Mouse (Mus musculus) ZHBTc4 (cell line): ENCODE measurements at regions not wholly inside any gene's neighbourhood (a gene's known extent, or its start where the extent isn't known, plus 50 kb on each side); places are given as distances from the start of the nearest gene placed in this dataset.
A peak's percentile ranks its signal among the peaks of the same experiment; 100 is the strongest.

ENCODE experiments used
- DNase-seq: peaks from one replicate; pipeline ENCODE4 v3.0.0-alpha.2; 2011; ENCODE audit warnings: low read depth, low spot score

DNA sequence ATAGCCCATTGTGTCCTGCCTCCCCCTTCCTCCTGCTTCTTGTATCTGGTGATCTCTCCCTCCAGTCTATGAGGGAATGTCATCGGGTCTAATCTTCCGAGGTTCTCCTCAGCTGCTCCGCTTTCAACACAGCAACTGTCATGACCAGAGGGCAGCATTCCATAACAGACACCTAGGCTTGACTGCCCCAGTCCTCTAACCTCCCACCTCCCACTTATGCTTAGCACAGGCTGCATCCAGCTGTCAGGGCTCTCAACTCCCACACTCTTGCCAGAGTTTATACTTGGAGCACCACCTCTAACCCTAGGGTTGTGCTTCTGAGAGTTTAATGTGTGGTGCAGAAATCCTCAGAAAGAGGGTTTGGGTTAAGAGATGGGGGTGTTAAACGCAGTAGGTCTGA is 137.9 kb upstream of the Rbms1 start:
- no peak for DNase-seq

DNA sequence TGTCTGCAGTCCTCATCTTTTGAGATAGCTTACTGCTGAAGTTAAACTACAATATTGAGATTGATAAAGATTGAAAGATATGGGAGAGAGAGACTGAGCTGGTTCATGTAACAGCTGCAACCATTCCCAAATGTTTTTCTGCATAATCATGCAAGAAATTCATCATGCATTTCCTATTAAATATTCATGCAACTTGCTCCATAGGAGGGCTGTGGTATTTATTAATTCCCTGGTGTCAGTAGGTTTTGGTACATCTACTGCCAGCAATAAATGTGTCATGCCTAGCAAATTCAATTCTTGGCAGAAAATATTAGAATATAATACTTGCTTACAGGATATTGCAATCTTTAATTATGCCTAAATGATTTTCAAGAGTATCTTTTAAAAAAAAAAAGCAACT is 125.5 kb upstream of the Rbms1 start:
- DNase-seq: no peak

DNA sequence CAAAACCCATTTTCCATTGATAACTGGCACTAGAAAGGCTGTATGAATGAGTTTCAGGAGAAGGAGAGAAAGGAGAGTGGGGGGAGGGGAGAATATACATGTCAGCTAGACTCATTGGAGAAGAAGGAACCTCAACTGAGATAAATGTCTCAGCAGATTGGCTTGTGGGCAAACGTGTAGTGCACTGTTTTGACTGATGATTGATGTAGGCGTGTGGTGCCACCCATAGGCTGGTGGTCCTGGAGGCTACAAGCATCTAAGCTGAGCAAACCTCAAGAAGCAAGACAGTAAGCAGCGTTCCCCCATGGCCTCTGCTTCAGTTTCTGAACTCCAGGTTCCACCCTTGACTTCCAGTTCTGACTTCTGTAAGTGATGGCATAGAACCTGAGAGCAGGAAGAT is 121.8 kb upstream of the Rbms1 start:
- DNase-seq: no peak

DNA sequence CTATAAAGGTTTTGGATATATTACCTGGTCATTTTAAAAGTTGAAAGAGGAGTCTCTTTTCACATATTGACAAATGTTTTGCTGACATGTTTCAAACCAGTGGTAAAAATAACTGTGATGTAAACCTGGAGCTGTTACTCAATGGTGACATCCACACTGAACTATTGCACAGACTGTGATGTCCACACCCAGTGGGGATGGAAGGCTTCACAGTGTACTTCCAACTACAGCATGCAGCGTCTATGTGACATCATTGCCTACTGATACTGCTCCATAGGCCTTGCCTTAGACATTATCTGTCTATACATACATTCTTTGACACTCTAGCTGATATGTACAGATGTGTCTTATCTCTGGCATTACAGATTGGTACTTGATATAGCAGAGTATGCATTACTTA is 120.1 kb upstream of the Rbms1 start:
- no peak for DNase-seq

DNA sequence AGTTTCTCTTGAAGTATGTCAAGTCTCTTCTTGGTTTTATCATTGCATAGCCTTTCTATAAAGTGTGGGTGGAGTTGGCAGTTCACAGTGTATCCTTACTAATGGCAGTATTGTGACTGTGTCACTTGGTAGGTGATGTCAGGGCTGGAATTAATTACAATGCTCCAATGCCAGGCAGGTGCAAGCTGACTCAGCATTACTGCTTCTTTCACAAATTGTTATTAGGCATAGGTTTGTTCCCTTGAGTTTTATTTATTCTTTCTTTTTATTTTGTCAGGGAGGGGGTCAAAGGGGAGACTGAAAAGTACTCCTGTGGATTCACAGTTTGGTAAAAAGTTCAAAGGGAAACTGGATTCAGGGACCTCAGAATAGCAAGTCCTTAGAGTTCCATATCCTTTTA is 119.6 kb upstream of the Rbms1 start:
- DNase-seq: no peak

DNA sequence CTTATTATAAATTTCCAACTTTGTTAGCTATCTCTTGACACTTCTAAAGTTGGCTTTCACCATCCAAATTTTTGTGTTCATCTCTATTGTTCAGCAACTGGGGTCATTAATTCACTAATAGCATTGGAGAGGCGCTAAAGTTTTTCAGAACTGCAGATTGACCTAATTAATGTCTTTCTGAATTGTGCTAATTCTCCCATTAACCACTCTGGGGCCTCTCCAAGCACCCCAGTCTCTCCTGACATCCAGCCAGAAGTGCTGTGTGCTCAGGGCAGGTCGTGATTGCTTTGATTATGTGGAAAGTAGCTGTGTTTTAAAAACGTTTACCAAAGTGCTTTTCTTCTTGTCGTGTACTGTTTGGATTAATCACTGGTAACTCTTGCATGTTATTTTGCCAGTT is 117.0 kb upstream of the Rbms1 start:
- no peak for DNase-seq

DNA sequence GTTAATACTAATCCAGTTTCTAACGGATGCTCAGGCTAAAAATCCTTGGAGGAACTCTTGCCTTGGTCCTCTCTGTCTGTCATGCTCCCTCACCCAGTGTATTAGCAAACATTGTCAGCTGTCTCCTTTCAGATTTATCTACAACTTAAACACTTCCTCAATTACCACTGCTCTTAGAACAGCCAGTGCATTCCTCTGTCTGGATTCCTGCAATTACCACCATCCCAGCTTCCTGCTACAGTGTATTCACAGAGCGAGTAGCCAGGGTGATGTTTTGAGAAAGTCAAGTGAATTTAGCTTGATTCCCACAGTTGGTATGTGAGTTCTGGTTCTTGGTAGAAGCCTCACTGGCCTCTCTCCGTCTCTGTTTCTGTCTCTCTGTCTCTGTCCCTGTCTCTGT is 108.0 kb upstream of the Rbms1 start:
- no peak for DNase-seq

DNA sequence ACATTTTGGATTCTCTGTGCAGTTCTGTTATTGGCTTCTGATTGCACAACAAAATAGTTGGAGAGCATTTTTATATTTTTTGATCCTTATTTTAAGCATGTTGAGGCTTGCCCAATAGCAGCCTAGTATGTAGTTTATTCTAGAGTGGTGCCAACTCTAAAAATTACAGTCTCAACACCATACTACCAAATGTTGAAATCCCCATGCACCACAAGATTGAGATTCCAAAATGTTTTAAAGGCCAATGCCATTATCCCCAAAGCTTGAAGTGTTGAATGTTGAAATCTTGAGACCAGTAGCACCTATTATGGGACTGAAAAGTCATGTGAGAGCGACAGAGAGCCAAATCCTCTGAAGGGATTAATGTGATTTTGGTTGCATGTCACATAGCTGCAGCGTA is 104.9 kb upstream of the Rbms1 start:
- no peak for DNase-seq

DNA sequence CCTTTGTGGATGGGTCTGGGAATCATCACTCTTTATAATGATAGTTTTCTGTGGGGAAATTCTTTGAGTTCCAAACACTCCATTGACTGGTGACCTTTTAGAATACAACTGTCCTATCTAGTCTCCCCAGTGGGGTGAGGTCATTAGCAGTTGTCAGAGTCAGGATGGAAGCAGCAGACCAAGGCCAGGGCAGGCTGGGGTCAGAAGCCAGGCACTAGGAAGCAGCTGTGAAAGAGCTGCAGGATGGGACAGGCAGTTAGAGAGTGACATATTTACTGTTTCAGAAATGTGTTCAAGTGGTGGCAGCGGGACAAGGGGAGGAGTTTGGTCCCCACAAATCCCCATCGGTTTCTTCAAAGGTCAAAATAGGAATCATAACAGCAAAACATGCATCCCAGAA is 99.1 kb upstream of the Rbms1 start:
- no peak for DNase-seq

DNA sequence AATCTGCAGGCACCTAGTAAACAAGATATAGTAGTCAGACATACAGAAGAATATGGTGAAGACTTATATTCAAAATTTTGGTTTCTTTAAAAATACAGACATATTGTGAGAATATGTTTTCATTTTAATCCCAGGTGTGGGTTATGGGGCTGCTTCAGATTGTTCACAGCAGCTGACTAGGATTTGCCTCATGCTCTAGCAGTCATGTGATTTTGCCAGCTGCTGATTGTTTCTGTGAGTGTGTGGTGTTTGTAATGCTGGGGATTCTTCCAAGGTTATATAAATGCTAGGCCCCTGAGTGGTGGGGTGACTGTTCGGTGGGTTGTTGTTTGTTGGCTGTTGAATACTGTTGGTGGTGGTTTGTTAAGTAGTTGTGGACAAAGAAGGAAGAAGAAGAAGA is 97.9 kb upstream of the Rbms1 start:
- DNase-seq: no peak

DNA sequence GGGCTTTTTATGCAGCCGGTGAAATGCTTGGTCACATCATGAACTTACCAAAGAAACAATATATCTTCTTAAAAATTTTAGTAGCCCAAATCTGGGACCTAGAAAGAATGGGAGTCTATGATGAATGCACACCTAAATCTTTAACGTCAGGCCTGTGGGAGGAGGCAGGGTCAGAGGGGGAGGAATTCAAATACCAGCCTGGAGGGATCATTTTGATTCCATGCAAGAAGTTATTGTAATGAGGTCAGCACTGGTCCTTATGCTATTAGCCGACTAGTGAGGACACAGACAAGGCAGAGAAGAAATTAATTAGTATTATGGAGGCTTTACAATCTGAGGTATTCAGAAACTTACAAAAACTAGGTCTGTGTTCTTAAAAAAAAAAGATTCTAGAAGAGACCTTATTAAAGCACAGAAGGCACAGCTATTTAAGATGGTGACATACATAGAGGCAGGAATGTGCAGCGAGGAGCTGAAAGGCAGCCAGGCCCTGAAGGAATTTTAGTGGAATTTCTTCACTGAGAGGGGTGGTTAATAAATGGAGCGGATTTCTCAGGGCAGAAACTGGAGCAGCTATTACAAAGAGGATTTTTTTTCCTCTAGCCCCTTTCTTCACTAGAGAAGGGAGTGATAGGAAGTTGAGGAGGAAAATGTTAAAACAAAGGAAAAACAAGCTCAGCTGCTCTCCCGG is 95.7 kb upstream of the Rbms1 start:
- DNase-seq: peak; percentile 17

DNA sequence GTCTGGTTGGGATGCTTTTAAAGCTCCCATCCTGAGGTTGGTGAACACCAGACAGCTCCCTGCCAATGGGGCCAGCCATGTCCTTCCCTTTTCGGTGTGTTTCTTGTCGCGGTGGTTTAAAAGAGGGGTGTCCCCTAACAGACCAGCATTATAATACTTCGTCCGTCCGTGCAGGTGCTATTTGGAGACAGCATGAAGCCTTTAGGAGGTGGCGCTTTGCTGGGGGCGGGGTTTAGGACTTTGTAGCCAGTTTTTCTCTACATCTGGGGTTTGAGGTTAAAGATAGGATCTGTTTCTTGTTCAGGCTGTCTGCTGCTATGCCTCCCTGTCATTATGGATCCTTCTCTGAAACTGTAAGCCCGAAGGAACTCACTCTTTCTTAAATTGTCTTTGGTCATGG is 89.3 kb upstream of the Rbms1 start:
- DNase-seq: no peak

DNA sequence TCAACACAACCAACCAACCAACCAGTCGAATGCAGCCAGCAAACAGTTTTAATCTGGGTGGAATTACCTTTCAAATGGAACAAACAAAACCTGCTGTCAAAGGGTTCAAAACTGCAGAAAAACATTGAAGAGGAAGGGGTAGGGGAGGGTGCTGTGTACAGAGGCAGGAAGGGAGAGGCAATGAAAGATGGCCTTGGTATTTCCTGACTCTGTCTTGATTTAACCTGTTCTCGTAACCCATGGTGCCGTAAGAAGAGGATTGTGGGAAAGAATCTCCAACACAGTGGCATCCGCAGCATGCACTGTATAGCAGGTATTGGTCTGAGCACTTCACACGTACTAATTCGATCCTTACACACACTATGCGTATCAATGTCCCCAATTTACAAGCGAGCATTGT is 88.8 kb upstream of the Rbms1 start:
- peak; percentile 8 for DNase-seq

DNA sequence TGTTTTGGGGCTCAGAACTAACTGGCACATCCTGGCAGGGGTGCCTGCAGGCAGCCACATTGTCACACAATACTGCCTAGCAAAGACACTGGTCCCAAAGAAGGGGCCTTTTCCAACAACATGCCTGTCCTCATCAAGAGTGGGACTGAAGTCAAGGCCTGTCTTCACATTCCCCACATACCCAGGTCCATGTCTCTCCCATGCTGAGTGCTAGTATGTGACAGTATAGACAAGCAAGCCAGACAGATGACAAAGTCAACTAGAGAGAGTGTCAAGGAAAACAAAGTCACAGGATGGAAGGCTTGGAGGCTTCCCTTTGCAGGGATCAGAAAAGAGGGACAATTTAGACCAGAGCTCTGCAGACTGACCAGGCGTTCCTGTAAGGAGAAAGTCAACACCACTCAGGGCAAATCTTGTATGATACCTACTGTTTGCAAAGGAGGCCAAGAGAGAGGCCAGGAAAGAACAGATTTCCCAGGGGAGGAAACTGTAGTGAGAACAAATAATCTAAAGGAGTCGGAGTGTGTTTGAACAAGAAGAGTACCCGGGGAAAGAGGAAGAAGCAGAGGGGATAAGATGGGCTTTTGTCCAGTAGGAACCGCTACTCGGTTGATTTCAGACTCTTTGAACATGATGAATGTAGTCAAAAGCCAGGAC is 83.2 kb upstream of the Rbms1 start:
- no peak for DNase-seq

DNA sequence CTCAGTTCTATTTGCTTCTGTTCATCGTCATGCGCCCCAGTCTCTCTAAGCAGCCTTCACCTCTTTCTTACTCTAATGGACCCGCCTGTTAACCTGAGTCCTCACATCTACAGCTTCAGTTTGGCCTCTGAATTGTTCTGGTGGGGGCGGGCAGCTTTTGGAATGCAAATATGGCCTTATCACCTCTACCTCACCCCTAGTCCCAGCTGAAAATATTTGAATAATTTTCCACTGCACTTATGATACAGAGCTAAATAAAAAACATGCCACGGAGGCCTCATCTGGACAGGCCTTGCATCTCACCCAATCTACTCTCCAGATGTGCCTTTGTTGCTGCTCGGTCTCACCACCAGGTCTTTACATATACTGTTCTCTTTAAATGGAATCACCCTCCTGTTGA is 82.5 kb upstream of the Rbms1 start:
- no peak for DNase-seq

DNA sequence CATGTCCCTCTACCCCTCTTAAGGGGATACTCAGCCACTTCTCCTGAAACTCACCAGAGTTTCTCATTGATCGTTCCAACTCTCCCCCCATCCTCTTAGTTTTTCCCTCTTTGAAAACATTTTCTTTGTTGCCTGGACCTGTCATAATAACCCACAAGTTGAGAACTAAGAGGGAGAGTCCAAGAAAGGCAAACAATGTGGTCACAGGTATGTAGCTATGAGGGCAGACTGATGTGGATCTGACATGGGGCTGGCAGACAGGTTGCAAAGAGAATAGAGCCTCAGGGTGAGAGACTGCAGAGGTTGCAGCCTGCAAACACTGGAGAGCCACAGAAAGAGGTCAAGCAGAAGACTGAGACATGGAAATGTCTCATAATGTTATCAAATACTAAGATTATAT is 69.9 kb upstream of the Rbms1 start:
- no peak for DNase-seq

DNA sequence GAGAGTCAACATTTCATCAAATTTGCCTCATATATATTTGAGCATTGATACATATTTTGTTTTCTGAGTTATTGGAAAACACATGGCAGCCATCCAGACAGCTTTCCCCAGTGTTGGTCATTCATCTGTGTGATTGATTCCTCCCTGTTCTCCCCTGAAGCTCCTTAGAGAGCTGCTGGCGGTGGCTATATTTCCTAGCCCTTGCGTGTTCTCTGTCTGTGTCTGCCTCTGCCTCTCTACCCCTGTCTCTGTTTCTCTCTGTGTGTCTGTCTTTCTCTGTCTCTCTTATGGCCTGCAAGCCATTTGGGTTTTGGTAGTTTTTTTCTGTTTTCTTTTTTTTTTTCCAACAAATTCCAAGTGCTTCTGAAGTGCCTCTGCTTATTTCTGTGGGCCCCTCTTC is 66.7 kb upstream of the Rbms1 start:
- no peak for DNase-seq

DNA sequence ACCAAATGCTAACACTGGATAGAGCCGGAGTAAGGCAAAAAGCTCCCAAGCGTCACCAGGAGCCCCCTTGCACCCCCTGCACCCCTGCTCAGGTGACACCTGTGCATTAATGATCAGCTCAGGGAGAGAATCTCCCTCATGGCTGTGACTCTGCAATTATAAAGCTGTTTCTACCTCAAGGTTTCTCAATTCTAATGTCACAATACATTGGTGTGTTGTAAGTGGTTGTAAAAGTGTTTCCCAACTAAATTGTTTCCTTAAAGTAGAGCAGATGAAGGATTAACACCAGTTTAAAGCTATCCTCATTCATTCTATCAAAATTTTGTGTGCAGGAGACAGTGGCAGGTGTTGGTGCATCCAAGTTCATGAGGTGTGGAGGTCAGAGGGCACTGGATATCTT is 65.6 kb upstream of the Rbms1 start:
- no peak for DNase-seq

DNA sequence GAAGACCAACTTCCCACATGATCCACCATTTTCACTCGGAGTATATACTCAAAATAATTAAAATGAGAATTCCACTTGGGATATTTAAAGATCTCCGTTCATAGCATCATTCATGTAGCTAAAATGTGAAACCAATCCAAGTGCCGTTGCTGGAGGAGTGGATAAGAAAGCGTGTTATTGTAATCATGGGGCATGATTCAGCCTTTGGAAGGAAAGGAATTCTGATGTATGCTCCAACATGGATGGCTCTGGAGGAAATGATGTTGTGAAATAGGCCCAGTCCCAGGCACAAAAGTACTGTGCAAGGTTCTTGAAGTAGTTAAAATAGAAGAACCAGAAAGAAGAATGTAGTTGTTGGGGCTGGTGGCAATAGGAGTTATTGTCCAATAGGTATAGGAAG is 64.7 kb upstream of the Rbms1 start:
- DNase-seq: no peak

DNA sequence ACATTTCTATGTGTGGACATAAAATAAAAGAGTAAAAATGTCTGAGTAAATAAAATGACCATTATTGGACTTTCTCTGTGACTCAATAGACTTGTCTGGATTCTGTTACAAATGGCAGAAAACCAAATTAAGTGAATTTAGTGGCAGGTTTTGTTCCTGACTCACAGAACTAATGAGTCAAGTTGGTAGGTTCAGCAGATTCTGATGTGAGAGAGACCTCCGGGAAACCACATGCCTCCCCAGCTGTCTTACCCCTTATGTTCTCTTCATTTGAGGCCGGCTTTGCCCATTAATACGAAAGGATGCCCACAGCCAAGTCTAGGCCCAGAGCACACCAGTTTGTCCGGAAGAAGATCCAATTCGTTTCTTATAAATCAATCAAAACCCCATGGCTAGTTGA is 59.4 kb upstream of the Rbms1 start:
- DNase-seq: no peak

DNA sequence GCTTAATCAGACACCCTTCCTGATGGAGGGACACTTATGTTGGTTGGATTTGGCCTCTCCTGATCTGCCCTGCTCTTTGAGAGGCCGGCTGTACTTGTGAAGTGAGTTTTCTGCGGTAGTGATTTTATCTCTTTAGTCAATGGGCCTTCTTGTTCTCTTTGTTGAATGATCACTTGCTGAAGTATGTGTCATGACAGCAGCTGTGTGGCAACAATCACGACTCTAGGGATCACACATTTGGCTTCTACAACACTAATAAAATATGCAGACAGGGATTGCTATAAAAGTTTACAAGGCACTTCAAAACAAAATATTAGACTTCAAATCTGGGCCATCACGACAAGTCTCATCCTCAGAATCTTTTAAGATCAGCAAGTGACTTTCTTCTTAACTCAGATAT is 57.8 kb upstream of the Rbms1 start:
- DNase-seq: no peak

DNA sequence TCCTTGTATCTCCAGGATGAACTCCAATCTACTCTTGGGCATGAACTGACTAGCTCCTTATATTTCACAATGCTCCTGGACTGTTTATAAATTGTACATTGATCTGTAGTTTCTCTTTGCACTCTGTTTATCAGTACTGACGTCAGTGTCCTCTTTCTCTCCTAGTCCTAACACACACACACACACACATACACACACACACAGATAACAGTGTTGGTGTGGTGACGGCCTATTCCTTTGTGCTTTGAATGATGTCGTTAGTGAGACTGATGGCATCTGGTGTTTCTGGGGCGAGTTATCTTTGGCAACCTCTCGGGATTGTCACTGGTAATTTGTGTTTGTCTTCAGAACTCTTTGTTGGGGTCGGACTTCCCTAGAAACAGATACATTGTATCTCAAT is 50.0 kb upstream of the Rbms1 start:
- no peak for DNase-seq
